Mouse (Mus musculus) embryonic fibroblast, embryonic 13.5 days (primary cell): ENCODE data around the gene Sel1l3.

ENCODE experiments used
- CTCF ChIP-seq: IDR thresholded peaks from 2 replicates; pipeline ENCODE4 v1.5.1; 2011; ENCODE audit warnings: mild to moderate bottlenecking, control low read depth, low read length, moderate library complexity, borderline replicate concordance; ENCODE audit not compliant: insufficient read depth
- POLR2A ChIP-seq: IDR thresholded peaks from 2 replicates; pipeline ENCODE4 v1.6.1; 2011; ENCODE audit warnings: low read depth, mild to moderate bottlenecking, control low read depth, low read length, moderate library complexity

DNA sequence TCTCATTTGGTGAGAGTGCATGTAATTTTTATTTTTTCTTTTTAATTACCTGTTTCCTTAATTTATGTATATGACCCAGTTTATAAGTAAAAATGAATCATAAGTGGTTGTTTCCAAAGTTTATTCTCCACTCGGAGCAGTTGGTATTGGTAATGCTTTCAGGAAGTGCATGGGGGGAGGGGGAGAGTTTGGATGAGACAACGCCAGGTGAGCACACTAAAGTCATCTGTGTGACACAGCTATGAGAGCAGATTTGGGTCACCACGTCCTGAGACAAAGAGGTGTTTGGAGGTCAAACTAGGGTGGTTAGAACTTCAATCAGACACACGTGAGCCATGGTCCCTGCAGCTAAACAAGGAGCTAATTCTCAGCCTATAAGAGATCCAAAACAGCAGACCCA, 89.0 kb downstream of the Sel1l3 start:
- TF ChIP-seq CTCF (no peak), POLR2A (no peak)
